Mouse (Mus musculus) ES-CJ7 (cell line): Measurements from ENCODE around the gene Olfr543.
A peak's percentile ranks its signal among the peaks of the same experiment; 100 is the strongest.

Experiments
- DNase-seq: peaks from one replicate; pipeline ENCODE4 v3.0.0; 2011; ENCODE audit warnings: low read depth, low spot score

Olfr543 gene

GRCm38 (mm10) chr7:102476601-102477000, 4.9 kb downstream of the Olfr543 start:
- DNase-seq = no peak

- no peak for DNase-seq
Measured at GRCm38 (mm10) chr7:102472675-102473074, 8.8 kb downstream of the Olfr543 start.

DNA sequence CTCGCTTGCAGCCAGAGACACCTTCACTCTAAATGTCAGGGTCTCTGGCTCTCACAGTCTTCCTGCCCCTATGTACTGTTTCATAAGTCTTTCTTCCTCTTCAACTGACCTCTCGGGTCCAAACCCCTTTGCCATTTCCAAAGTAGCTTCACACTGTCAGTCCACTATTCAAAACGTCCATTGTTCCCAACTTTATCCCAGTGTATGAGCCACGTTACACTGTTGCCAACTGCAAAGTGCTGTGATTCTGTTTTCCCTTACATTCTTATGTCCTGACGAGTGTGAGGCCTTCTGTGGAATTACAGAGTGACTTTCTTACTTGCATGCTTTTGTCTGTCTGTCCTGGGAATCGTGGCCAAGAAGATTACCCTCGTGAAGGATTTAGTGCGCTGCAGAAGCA, 13.9 kb downstream of the Olfr543 start:
- DNase-seq = no peak

GRCm38 (mm10) chr7:102458618-102459380, 22.7 kb downstream of the Olfr543 start:
- no peak for DNase-seq

GRCm38 (mm10) chr7:102446438-102446837, 35.0 kb downstream of the Olfr543 start:
- DNase-seq = no peak

DNA sequence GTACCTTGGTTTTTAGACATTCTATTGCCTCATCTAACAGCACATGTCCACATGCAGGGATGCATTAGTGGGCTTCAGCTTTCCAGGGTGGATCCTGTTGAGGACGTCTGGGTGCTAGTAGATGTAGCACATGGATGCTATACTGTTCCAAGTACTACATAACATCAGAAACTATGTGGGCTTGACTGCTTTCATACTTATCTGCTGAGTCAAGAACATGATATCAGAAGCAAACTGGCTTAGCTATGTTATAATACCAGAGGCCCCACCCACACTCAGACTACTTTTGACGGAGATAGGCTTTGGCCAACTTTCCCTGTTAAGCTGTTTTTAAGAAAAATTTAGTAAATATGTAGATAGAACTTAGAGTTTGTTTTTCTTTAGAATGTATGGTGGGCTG, 37.2 kb downstream of the Olfr543 start:
- no peak for DNase-seq

DNA sequence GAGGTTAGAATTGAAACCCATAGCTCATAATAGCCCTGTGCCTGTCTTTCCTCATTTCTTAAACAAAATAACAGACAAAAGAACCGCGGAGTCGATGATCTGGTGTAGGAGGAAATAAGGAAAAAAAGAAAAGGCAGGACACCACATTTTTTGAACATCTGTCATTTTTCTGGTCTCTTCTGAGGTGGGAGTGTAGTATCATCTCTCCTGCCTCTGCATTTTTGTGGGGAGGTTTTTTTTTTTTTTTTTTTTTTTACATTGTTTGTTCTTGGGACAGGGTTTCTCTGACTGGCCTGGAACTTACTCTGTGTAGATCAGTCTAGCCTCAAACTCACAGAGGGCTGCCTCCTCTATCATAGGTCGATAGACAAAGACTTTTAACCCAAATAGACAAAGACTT, 39.0 kb downstream of the Olfr543 start:
- DNase-seq = no peak

DNA sequence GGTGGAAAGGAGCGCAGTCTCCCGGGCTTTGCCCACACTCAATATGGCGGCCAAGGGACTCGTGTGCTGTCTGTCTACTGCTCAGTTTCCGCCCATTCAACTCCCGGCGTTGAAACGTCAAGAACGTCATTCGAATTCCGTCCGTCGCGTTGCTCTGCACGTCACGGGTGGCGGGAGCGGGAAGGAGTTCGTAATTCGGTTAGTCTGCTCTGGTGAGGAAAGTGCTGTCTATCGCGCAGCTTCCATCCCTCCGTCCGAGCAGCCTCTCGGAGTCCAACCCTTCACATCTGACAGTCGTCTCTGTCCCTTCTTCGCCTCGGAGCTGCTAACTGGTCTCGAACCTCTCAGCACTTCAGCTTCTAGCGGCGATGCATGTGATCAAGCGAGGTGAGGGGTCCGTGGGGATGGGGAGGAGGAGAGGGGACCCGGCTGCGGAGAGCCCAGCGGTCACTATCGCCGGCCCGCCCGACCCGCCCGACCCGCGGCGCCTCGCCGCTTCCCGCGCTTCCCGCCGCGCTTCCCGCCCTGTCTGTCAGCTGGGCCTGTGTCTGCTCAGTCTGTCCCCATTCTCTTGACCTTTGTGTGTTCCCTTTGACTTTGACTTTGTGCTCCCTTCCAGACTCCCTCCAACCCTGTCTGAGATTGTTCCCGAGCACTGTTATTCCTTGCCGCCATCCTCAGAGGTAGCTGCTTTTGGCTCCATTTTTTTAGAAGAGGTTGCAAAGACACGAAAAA, 39.7 kb downstream of the Olfr543 start, which contains the start of gene Rrm1:
Rrm1 (plus strand) TSS at position 39 of the 735 bp plus-strand sequence.
- DNase-seq = peak; percentile 99

DNA sequence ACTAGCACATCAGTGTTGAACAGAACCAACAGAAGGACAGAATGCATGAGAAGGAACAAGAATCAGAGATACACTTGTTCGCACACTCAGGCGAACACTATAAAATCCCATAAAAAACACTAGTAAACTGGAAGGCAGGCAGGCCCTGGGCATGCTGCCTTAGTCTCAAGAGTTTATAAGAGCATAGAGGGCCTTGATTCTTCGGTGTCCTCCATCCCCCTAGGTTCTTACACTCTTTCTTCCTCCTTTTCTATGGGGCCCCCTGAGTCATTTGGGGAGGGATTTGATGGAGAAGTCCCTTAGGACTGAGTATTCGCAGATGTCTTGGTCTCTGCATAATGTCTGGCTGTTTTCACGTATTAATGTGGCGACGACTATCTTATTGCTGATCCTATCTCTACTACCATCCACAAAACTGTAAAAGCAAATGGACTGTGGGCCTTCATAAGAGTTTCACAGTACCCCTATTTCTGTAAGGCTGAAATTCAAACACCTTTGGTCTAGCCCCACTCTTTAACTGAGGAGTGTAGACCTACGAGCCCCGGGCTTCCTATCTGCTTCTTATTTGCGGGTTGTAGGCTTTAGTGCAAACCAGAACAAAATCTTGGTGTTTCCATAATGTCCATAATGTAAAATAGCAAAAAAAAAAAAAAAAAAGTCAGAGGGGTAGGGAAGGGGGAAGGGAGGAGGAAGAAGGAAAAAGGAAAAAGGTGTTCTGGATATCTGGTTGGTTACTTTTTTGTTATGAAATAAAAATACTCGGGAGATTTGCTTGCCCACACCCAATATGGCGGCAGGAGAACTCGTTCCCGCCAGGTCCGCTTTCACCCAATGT, 40.4 kb downstream of the Olfr543 start:
- DNase-seq = no peak

DNA sequence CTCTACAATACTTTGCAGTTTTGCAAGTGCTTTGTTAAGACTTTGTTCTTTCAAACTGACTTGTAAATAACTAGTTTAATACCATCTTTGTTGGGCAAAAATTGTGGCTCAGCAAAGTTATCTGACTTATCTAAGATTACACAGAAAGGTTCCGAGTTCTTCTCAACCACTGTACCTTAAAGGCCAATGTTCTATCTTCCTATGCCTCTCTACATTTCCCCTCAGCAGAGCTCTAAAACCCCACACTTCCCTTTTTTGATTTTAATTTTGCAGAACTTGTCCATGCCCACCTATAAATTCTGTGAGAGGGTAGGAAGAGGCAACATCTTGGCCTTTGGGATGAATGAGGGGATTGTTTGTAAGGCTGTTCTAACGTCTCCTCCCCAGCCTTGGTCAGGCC, 47.1 kb downstream of the Olfr543 start:
- DNase-seq = no peak
